Mouse (Mus musculus): ENCODE data around the gene Rps13. TPM values are rescaled to one million over a fixed set of nuclear protein-coding genes. Genes with fewer than 3 reads are reported as not detected.
A peak's percentile ranks its signal among the peaks of the same experiment; 100 is the strongest.

The Rps13 gene
- polyA plus RNA-seq, 1 experiment from 2014 or later: 1,086 TPM

DNA sequence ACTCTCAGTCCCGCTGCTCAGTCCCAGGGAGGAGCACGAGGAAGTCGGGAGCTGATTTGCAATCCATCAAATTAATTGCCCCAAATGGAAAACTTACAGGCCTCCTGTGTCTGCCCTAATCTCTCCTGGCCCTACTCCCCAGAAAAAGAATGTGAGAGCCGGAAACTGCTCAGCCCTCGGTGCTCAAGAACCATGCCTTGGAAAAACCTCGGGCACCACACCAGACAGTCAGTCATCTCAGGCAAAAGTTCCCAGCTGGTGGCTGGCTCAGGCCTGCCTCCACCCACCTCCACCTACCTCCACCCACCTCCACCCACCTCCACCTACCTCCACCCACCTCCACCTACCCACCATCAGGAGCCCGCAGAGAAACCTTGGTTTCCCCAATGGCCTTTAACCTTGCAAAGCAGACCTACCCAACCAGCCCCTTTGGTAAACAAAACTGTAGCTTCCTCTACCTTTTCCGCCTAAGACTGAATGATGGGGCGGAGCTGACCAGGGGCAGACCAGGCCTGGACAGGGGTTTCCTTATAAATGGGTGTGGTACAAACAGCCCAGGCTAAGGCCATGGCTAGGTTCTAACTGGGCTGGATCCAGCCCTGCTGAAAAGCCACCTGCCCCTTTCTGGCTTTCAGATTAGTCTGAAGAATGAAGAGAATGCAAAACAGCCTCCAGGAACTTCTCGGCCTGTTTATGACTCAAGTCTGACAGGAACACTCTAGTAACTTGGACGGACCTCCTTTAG lies 47.2 kb downstream of the Rps13 start:
- no peaks in the 10 kb centered on the region for H3K36me3 ChIP-seq (ENCODE audit: control insufficient read depth, insufficient read depth, low read length)
- H3K4me1 ChIP-seq (ENCODE audit: control insufficient read depth, insufficient read depth, low read length): peaks cover 43% of the 10 kb centered on the region
- H3K9ac ChIP-seq (replicated peaks; ENCODE audit: low read depth, low read length): no peak overlapping the region
- H3K9me3 ChIP-seq (ENCODE audit: control insufficient read depth, low read depth, low read length): no peaks in the 10 kb centered on the region
- H3K4me3 ChIP-seq (ENCODE audit: low read depth, low read length): no peak overlapping the region
- H3K27ac ChIP-seq (ENCODE audit: low read length): peak overlapping the region; percentile 79; the same call in 1 of the 2 replicates
- 15% methylated on average over 11 of the region's 11 CpGs for WGBS
- H3K27me3 ChIP-seq (ENCODE audit: control insufficient read depth, insufficient read depth, low read length): no peaks in the 10 kb centered on the region
- ATAC-seq (ENCODE audit: insufficient number of reproducible peaks, insufficient read depth, low FRiP score, low read depth): peak; percentile 73
- H3K4me2 ChIP-seq (replicated peaks; ENCODE audit: low read depth, low read length): no peak overlapping the region

DNA sequence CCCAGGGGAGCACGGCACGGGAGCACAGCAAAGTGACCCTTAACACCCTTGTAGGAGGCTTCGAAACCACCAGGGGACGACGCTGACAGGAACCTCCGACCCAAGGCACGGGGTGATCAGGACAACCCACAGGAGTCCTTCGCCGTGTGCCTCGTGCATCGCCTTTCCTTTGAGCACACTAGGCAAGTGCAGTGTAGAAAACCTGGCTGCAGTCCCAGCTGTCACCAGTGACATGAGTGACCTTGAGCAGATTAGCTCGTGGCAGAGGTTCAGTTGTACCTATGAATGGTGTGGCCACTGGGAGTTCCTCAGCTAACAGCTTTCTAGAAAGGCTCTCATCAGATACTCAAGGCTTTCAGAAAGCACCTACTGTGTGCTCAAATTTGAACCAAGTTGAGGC lies 47.8 kb downstream of the Rps13 start:
- Histone ChIP-seq H3K9me3 (ENCODE audit: control insufficient read depth, low read depth, low read length) (no peaks in the 10 kb centered on the region), H3K9ac (replicated peaks; ENCODE audit: low read depth, low read length) (no peak overlapping the region), H3K4me1 (ENCODE audit: control insufficient read depth, insufficient read depth, low read length) (peaks cover 43% of the 10 kb centered on the region), H3K4me3 (ENCODE audit: low read depth, low read length) (no peak overlapping the region), H3K27me3 (ENCODE audit: control insufficient read depth, insufficient read depth, low read length) (no peaks in the 10 kb centered on the region), H3K4me2 (replicated peaks; ENCODE audit: low read depth, low read length) (no peak overlapping the region), H3K27ac (ENCODE audit: low read length) (peak overlapping the region; percentile 79; the same call in 1 of the 2 replicates), H3K36me3 (ENCODE audit: control insufficient read depth, insufficient read depth, low read length) (no peaks in the 10 kb centered on the region)
- ATAC-seq (ENCODE audit: insufficient number of reproducible peaks, insufficient read depth, low FRiP score, low read depth): no peak
- WGBS: 50% methylated on average over 12 of the region's 12 CpGs

DNA sequence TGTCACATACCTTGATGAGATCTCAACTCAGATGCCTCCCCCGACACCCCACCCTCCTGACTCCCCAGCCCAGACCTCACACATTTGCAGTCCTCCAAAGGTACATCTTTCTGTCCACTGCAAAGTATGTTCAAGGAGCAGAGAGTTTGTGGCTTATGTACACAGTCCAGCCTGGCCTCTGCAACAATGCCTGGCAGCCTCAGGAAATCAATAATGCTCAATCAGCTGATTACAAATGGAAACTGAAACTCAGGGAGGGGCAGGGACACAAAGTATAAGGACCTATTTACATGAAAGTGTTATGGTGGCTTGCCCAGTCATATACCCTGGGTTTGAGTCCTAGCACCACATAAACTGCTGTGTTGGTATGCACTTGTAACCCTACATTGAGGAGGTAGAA lies 48.8 kb downstream of the Rps13 start:
- ATAC-seq (ENCODE audit: insufficient number of reproducible peaks, insufficient read depth, low FRiP score, low read depth): no peak
- Histone ChIP-seq H3K27me3 (ENCODE audit: control insufficient read depth, insufficient read depth, low read length) (no peaks in the 10 kb centered on the region), H3K36me3 (ENCODE audit: control insufficient read depth, insufficient read depth, low read length) (no peaks in the 10 kb centered on the region), H3K9me3 (ENCODE audit: control insufficient read depth, low read depth, low read length) (no peaks in the 10 kb centered on the region), H3K4me1 (ENCODE audit: control insufficient read depth, insufficient read depth, low read length) (peaks cover 38% of the 10 kb centered on the region), H3K9ac (replicated peaks; ENCODE audit: low read depth, low read length) (no peak overlapping the region), H3K4me3 (ENCODE audit: low read depth, low read length) (no peak overlapping the region), H3K4me2 (replicated peaks; ENCODE audit: low read depth, low read length) (no peak overlapping the region), H3K27ac (ENCODE audit: low read length) (no peak overlapping the region)
- WGBS: 81% methylated on average over 1 of the region's 1 CpGs

DNA sequence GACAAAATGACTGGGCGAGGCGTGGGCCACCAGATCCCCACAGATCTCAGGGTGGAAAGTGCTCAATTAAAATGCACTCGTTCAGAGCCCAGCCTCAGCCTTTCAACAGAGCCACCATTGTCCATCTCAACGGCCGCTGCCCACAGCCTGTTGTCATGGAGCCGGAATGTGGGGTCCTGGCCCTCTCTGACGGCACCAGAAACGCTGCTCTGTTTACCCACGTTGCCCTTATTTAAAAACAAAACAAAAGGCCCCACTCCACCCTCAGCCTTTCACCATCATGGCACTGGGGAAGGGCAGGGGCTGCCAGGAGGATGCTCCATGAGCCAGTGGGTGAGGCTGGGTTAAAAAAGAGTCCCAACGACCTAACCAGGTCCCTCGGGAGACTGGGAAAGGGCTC lies 51.2 kb downstream of the Rps13 start:
- WGBS: 55% methylated on average over 11 of the region's 11 CpGs
- Histone ChIP-seq H3K27me3 (ENCODE audit: control insufficient read depth, insufficient read depth, low read length) (no peaks in the 10 kb centered on the region), H3K4me2 (replicated peaks; ENCODE audit: low read depth, low read length) (no peak overlapping the region), H3K9me3 (ENCODE audit: control insufficient read depth, low read depth, low read length) (no peaks in the 10 kb centered on the region), H3K27ac (ENCODE audit: low read length) (no peak overlapping the region), H3K9ac (replicated peaks; ENCODE audit: low read depth, low read length) (no peak overlapping the region), H3K36me3 (ENCODE audit: control insufficient read depth, insufficient read depth, low read length) (no peaks in the 10 kb centered on the region), H3K4me1 (ENCODE audit: control insufficient read depth, insufficient read depth, low read length) (peaks cover 33% of the 10 kb centered on the region), H3K4me3 (ENCODE audit: low read depth, low read length) (no peak overlapping the region)
- no peak for ATAC-seq (ENCODE audit: insufficient number of reproducible peaks, insufficient read depth, low FRiP score, low read depth)

Other genes starting within 250 kb of the Rps13 start
- gene Gm4353, start 249.6 kb downstream of the Rps13 start, polyA plus RNA-seq (2014; fragmentation: Nextera tagmentation; extraction: Ambion mirVana): 0.71 and 1.2 TPM in 2 replicates
- gene Plekha7, start 25.8 kb downstream of the Rps13 start, polyA plus RNA-seq (2014; fragmentation: Nextera tagmentation; extraction: Ambion mirVana): 11.5 and 12.4 TPM in 2 replicates
- gene Pik3c2a, start 109.3 kb upstream of the Rps13 start, polyA plus RNA-seq (2014; fragmentation: Nextera tagmentation; extraction: Ambion mirVana): 40.2 and 42.4 TPM in 2 replicates
- 23.0 and 25.9 TPM in 2 replicates for gene Nucb2, start 170.2 kb upstream of the Rps13 start, polyA plus RNA-seq (2014; fragmentation: Nextera tagmentation; extraction: Ambion mirVana)

Data from stomach, embryonic 14.5 days (tissue).